Mouse (Mus musculus): Measurements from ENCODE around the gene Tmem147.
A peak's percentile ranks its signal among the peaks of the same experiment; 100 is the strongest.

The Tmem147 gene

DNA sequence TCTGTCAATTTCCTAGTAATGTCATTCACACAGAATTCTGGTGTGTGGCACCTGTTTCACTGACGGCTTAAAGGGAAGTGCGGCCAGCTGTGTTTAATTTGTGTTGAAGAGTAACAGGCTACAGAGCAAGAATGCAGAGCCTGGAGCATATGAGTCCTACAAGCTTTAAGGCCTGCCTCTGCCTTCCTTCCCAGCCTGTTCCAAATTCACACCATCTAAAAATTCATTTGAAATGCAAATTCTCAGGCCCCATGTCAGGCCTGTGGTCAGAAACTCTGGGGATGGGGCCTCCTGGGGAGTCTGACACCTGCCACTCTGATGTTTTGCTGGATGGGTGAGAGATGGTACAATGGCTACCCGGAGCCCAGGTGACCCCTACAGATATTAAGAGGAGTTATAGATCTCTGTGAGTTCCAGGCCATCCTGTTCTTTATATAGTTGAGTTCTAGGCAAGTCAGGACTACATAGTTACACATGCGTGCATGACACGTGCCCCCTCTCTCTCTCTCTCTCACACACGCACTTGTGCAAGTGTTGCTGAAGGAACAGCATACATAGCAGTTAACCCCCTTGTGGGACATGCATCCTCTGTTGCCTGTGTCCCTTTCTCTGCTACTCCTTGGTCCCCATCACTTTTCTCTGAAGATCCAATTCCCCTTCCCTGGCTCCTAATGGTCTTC lies 5.9 kb downstream of the Tmem147 start:
- no peak for DNase-seq

DNA sequence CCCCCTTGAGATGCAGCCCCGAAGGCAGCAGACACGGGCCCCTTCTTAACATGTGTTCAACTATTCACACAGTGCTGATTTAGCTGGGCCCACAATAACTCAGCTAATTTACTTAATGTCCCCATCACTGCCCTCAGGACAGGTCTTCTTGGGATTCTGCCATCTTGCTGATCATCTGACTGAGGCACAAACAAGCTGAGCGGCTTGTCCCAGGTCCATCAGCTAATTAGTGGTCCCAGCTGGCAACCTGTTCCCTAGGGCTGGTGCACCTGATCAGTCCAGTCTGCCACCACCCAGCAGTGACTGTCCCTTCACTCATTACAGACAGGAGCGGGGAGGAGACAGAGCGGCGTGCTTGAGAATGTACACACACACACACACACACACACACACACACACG lies 8.1 kb downstream of the Tmem147 start:
- no peak for DNase-seq

DNA sequence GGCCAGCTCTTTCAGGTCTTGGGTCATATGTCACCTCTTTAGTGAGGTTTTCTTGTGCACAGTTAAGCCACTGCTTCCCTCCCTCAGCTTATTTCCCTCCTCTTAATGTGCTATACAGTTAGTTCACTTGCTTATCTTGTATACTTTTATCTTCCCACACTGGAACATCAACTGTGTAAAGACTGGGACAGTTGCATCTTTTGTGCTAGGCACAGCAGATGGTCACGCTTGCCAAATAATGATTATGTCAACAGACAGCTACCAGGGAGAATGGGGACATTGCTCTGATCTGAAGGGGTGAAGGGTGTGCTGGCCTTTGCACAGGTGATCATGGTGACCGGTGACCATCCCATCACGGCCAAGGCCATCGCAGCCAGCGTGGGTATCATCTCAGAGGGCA lies 9.7 kb downstream of the Tmem147 start:
- no peak for DNase-seq

DNA sequence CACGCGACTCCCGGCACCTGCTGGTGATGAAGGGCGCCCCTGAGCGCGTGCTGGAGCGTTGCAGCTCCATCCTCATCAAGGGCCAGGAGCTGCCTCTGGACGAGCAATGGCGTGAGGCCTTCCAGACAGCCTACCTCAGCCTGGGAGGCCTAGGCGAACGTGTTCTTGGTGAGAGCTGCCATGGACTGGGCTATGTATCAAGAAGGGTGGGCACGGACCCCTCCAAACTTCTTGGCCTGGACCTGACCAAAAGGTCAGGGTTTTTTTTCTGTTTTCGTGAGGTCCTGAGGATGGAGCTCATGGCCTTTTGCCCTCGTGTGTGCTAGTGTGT lies 11.7 kb downstream of the Tmem147 start:
- no peak for DNase-seq

DNA sequence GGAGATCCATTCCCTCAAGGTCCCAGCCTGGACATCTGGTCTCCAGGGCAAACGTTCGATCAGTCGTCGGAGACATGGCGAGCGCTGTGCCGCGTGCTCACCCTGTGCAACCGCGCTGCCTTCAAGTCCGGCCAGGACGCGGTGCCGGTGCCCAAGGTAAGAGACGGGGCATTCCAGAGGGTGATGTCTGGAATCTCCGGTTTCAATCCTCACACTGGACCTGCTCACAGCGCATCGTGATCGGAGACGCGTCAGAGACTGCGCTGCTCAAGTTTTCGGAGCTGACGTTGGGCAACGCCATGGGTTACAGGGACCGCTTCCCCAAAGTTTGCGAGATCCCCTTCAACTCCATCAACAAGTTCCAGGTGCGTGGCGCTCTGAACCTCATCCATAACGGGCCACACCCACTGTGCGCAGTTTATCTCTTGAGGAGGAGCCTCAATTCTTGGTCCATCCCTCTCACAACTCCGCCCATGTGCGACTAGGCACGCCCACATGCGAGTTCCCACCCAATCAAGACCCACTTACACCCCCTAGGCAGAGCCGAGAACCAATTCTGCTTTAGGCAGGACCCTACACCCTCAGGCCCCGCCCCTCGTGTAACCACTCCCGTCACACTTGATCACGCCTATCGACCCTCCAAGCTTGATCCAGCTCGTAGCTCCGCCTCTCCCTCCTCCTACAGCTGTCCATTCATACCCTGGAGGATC lies 12.2 kb downstream of the Tmem147 start:
- peak; percentile 61 for DNase-seq

DNA sequence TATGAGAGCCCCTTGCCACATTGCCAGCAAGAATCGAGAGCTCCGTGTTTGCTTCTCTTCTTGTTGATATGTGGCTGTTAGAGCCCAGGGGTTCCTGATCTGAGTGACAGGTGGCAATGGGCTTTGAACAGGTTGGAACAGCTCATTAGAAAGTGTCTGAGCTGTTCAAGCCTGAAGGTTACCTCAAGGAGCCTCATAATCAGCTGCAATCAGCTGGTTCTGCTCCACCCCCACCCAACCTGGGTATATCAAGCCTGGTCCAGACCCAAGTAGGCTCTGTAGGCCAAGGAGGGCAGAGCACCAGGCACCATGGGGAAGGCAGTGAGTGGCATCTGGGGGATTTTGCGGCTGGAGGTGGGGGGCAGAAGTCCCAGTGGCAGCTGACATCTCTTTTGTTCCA lies 17.4 kb downstream of the Tmem147 start, which contains the start of gene Atp4a:
Gene Atp4a, plus strand, starts transcription at position 268 of the 400 bp plus-strand sequence.
- peak; percentile 24 for DNase-seq

DNA sequence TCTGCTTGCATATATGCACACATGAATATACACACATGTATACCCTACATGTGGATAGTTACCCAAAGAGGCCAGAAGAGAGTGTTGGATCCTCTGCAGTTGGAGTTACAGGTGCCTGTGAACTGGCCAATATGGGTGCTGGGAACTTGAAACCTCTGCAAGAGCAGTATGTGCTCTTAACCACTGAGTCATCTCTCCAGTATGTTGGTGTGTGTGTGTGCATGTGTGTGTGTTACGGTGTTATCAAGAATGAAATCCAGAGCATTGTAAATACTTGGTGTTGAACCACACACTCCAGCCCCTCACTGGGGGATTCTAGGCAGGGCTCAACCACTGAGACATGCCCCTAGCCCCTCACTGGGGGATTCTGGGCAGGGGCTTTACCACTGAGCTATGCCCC lies 21.9 kb downstream of the Tmem147 start:
- DNase-seq, result no peak

DNA sequence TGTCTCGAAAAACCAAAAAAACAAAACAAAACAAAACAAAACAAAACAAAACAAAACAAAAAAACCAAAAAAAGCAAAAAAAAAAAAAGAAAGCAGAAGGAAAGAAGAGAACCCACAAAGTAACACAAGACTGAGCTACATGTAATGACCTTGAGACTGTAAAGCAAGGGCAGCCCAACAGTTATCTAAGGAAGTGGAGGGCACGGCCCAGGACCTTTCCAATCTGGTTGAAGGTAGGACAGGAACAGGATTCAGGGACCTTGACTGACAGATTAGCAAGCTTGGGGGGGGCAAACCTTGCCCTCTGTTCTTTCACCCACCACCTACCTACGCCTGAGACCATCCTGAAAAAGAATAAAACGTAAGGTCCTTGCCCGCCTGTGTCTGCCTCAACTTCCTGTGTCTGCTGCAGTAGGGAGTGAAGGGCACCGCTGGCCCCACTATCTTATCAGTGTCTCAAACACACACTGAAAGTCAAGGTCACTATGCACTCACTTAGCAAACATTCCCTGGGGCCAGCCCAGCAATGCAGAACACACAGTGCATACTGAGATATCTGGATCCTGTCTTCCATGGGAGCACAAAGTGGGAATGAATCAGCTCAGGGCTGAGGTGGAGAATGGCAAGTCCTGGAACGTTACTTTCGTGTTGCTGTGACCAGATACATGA lies 23.0 kb downstream of the Tmem147 start:
- DNase-seq, result no peak

DNA sequence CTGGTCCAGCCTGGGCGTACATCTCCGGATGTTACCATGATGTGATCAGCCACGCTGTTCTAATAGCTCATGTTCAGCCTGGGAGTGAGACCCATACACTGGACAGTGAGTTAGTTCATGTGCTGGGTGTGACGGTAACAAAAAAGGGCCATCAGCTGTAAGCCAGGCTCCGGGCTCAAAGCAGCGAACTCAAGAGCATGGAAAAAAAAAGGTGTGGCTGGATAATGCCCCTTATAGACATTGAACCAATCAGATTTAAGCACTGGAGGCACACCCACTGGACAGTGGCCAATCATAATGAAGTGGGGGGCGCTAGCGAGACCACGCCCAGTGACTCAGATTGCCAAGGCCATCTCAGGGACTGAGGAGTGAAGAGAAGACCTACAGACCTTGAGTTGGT lies 30.8 kb downstream of the Tmem147 start, which contains the start of gene 2200002J24Rik:
Gene 2200002J24Rik, plus strand, starts transcription at position 338 of the 400 bp plus-strand sequence.
- peak; percentile 20 for DNase-seq

DNA sequence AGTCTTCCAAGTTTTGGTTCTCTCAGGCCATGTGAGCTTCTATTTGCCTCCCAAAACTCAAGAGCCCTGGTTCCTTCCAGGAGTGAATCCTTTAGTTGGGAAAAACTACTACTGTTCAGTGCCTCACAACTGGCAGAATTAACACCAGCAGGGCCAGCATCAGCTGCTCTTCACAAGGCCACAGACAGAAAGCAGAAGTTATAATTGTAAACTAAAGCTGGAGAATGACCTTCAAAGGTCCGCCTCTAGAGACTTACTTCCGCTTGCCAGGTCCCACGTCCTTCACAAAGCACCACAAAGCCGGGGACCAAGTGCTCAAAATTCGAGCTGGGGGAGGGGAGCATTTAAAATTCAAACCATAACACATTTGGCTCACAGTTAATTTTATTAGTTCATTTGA lies 31.2 kb downstream of the Tmem147 start:
- no peak for DNase-seq

DNA sequence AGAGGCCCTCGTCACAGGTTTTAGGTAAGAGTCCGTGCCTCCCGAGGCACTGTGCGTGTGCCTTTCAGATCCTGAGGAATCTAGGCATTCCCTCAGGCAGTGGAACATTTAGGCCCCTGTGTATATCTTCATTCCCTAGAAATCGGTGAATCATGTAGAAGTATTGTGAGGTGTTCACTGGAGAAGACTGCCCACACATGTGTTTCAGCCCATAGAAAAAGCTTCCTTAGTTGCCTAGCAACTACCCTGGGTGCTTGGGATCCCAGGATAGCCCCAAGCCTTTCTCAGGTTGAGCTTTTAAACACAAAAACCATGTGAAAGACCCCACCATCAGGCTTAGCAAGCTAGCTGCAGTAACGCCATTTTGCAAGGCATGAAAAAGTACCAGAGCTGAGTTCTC lies 41.0 kb downstream of the Tmem147 start:
- no peak for DNase-seq

DNA sequence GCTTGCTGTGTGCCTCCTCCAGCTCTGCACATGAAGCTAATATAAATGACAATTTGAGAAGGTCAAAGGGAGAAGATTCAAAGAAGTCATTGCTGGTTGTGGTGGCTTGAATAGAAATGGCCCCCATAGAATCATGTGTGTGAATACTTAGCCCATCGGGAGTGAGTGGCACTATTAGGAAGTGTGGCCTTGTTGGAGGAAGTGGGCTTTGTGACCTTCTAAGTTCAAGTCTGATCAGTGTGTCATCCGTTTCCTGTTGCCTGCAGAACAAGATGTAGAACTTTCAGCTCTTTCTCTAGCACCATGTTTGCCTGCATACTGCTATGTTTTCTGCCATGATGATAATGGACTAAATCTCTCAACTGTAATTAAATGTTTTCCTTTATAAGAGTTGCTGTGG lies 45.9 kb downstream of the Tmem147 start:
- no peak for DNase-seq

DNA sequence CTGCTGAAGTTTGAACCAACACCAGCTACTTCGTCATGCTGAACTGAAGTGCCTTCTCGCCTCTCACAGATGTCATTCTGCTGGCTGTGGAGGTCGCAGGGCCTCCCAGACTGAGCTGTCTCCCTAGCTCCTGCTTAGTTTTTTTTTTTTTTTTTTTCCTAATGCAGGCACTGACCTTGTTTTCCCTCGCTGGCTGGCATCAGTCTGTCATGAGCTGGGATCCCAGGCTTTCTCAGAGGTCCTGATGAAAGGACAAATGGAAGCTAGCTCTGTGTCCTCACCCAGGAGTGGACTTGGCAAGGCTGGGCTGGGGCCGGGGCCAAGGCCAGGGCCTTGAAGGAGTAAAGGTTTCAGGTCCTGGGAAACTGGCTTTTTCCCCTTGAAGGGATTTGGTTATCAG lies 47.4 kb downstream of the Tmem147 start:
- no peak for DNase-seq

DNA sequence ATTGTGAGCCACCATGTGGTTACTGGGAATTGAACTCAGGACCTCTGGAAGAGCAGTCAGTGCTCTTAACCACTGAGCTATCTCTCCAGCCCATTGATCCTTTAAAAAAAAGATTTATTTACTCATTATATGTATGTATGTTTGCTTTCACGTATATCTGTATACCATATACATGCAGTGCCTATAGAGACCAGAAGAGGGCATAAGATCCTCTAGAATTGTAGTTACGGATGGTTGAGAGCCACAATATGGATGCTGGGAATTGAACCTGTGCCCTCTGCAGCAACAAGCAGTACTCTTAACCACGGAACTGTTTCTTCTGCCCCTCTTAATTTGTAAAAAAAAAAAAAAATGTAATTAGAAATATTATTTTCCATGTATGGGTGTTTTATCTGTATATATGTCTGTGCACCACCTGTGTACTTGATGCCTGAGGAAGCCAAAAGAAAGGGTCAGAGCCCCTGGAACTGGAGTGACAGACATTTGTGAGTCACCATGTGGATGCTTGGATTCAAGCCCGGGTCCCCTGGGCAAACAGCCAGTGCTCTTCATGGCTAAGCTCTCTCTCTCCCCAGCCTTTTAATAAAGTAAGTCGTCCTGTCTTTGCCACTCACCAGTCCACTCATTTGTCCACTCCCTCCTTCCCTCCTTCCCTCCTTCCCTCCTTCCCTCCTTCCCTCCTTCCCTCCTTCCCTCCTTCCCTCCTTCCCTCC lies 50.9 kb downstream of the Tmem147 start:
- no peak for DNase-seq
